Mouse (Mus musculus) midbrain, embryonic 11.5 days (tissue): ENCODE results near the gene Arhgap44. TPM values are rescaled to one million over a fixed set of nuclear protein-coding genes. Genes with fewer than 3 reads are reported as not detected.

Experiments used
- ATAC-seq: fragments of 200-750 bp; cut with Nextera tagmentation; 2 replicates; pipeline ENCODE4 v1.8.0; 2017; ENCODE audit warnings: moderate TSS enrichment, moderate library complexity; ENCODE audit not compliant: low FRiP score
- DNase-seq: peaks from one replicate; pipeline ENCODE4 v3.0.0; 2015; ENCODE audit warnings: low spot score; ENCODE audit errors: missing footprints
- H3K27ac ChIP-seq: fragments of 300-500 bp; sonication (generic); 2 replicates; pipeline ENCODE4 v1.5.1; 2014; ENCODE audit warnings: low read depth, low read length
- H3K27me3 ChIP-seq: fragments of 300-500 bp; sonication (generic); 2 replicates; pipeline ENCODE4 v1.6.1; 2014; ENCODE audit warnings: mild to moderate bottlenecking, low read length, moderate library complexity, mixed read lengths; ENCODE audit not compliant: control insufficient read depth, insufficient read depth
- H3K36me3 ChIP-seq: fragments of 300-500 bp; sonication (generic); 2 replicates; pipeline ENCODE4 v1.6.1; 2014; ENCODE audit warnings: mild to moderate bottlenecking, low read length, moderate library complexity, mixed read lengths; ENCODE audit not compliant: control insufficient read depth, insufficient read depth
- H3K4me1 ChIP-seq: fragments of 300-500 bp; sonication (generic); 2 replicates; pipeline ENCODE4 v1.6.1; 2014; ENCODE audit warnings: low read length; ENCODE audit not compliant: control insufficient read depth, insufficient read depth
- H3K4me2 ChIP-seq: fragments of 300-500 bp; sonication (generic); 2 replicates; pipeline ENCODE4 v1.6.1; 2014; ENCODE audit warnings: mild to moderate bottlenecking, moderate library complexity
- H3K4me3 ChIP-seq: fragments of 300-500 bp; sonication (generic); 2 replicates; pipeline ENCODE4 v1.5.1; 2014; ENCODE audit warnings: low read depth, low read length
- H3K9ac ChIP-seq: fragments of 300-500 bp; sonication (generic); 2 replicates; pipeline ENCODE4 v1.6.1; 2014; ENCODE audit warnings: low read length
- H3K9me3 ChIP-seq: fragments of 300-500 bp; sonication (generic); 2 replicates; pipeline ENCODE4 v1.6.1; 2016; ENCODE audit warnings: low read length; ENCODE audit not compliant: control insufficient read depth
- WGBS: fragments of 180-500 bp; shearing (Covaris S2); extraction: QIAGEN DNeasy Blood & Tissue Kit; methylation state at CpG from one replicate; pipeline ENCODE4 v1.1.7; 2014; 5-methylcytosine and 5-hydroxymethylcytosine counted together
- polyA plus RNA-seq: library from polyadenylated mRNA; unstranded; fragments of >200 nt; fragmentation: Nextera tagmentation; extraction: Ambion mirVana; gene quantifications from 2 replicates; pipeline ENCODE4 v1.2.1, GENCODE M21; 2014

Arhgap44 gene
- polyA plus RNA-seq, 1 experiment from 2014 or later: 4.9 TPM

DNA sequence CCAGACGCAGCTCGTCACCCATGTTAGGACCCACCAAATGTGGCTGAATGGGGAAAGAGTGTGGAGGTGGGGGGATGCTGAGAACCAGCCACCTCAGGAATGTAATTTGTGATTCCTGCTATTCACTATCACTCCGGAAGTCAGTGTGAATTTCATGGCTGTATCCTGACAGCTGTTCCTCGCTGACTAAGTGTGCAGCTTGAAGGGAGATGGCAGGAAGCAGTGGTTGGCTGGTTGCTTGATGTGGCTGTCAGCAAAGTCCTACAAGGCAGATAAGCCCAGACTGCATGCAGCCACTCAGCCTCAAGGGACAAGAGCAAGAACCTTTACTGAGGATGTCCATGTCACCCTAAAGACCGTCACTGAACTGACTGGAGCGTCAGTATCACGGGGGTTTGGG lies 107.2 kb downstream of the Arhgap44 start:
- Histone ChIP-seq H3K27me3 (no peaks in the 10 kb centered on the region), H3K36me3 (no peaks in the 10 kb centered on the region), H3K9me3 (no peaks in the 10 kb centered on the region), H3K4me1 (peaks cover 9% of the 10 kb centered on the region; the same call in 1 of the 2 replicates), H3K4me3 (no peak overlapping the region), H3K9ac (no peak overlapping the region), H3K27ac (no peak overlapping the region), H3K4me2 (no peak overlapping the region)
- WGBS: 71% methylated on average over 7 of the region's 7 CpGs
- DNase-seq: no peak
- no peak for ATAC-seq

DNA sequence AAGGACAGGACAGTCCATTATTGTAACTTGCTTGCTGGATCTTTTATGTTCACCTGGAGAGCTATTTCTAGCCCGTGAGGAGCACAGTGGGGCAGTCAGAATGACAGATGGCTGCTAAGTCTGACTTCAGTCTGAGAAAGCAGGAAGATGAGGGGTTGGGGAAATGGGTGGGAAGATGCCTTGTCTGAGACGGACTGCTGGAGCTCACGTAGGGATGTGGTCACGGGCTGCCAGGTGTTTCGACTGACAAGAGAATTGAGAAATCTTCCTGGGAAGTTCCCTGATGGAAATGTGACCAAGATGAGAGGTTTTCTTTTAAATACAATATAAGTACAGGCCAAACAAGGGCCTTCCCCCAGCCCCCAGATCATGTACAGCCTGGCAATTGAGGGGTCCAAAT lies 108.5 kb downstream of the Arhgap44 start:
- DNase-seq: no peak
- Histone ChIP-seq H3K4me3 (no peak overlapping the region), H3K27ac (no peak overlapping the region), H3K4me1 (peaks cover 5% of the 10 kb centered on the region; the same call in 1 of the 2 replicates), H3K9ac (no peak overlapping the region), H3K27me3 (no peaks in the 10 kb centered on the region), H3K36me3 (no peaks in the 10 kb centered on the region), H3K4me2 (no peak overlapping the region), H3K9me3 (no peaks in the 10 kb centered on the region)
- 77% methylated on average over 5 of the region's 5 CpGs for WGBS
- ATAC-seq: no peak

DNA sequence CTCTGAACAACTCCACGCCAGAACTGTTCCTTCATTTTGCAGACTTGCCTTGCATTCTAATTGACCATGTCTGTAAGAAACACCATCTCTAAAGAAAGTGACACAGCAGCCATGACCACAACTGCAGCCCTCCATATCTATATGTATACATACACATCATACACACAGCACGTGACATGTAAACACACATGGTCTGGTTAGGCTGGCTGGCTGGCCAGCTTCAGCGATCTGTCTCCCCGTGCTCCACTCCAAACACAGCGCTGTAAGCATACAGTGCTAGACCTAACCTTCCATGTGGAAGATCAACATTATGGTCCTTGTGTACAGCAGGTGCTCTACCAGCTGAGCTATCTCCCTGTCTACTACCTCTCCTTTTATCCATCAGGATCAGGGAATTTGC lies 111.9 kb downstream of the Arhgap44 start:
- H3K4me1 ChIP-seq: no peaks in the 10 kb centered on the region
- H3K9me3 ChIP-seq: no peaks in the 10 kb centered on the region
- H3K4me2 ChIP-seq: no peak overlapping the region
- H3K27me3 ChIP-seq: no peaks in the 10 kb centered on the region
- H3K27ac ChIP-seq: no peak overlapping the region
- WGBS: 92% methylated on average over 5 of the region's 5 CpGs
- DNase-seq (no peak), ATAC-seq (no peak)
- H3K9ac ChIP-seq: no peak overlapping the region
- H3K4me3 ChIP-seq: no peak overlapping the region
- H3K36me3 ChIP-seq: no peaks in the 10 kb centered on the region

DNA sequence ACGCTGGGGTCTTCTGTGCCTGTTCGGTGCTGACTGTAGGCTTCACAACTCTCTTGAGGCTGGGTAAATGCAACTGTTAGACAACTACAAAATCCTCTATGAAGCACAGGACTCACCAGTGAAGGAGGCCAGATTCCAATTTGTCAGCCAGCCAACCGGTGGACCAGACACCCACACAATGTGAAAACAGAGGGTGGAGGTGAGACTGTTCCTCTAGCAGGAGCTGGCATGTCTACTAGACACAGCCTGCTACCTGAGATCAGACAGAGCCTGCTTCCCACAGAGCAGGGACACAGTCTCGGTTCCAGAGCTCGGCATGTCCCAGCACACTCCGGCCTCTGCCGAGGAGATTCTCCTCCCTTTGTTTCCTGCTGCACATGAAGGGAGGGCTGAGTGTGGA lies 113.7 kb downstream of the Arhgap44 start:
- DNase-seq: no peak
- H3K4me2 ChIP-seq: no peak overlapping the region
- ATAC-seq: no peak
- no peak overlapping the region for H3K27ac ChIP-seq
- whole genome bisulfite sequencing: 87% methylated on average over 7 of the region's 7 CpGs
- H3K9ac ChIP-seq: no peak overlapping the region
- H3K4me1 ChIP-seq: no peaks in the 10 kb centered on the region
- H3K4me3 ChIP-seq: no peak overlapping the region
- no peaks in the 10 kb centered on the region for H3K9me3 ChIP-seq
- no peaks in the 10 kb centered on the region for H3K36me3 ChIP-seq
- no peaks in the 10 kb centered on the region for H3K27me3 ChIP-seq

DNA sequence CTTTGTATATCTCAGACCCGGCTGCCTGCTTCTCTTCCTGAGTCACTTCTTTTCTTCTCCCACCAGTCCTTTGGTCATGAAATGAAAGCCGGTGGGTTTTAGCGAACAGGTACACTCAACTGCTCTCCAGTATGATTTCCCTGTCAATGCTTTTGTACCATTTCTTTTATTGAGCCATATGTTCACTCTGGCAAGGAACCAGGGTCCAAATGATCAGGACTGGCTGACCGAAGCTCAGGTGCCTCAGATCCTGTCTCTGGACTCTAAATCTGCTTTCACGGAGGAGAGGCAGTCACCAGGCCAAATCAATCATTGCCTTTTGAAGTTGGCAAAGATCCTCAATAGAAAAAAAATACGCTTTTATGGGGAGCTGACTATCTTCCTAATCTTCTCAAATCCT lies 122.2 kb downstream of the Arhgap44 start:
- Histone ChIP-seq H3K9ac (no peak overlapping the region), H3K4me2 (no peak overlapping the region), H3K4me1 (0 out of 2 replicates have a peak, but pooled peaks cover 8% of the 10 kb centered on the region), H3K27me3 (no peaks in the 10 kb centered on the region), H3K9me3 (no peaks in the 10 kb centered on the region), H3K36me3 (no peaks in the 10 kb centered on the region), H3K27ac (no peak overlapping the region), H3K4me3 (no peak overlapping the region)
- WGBS: 71% methylated on average over 6 of the region's 6 CpGs
- ATAC-seq: no peak
- DNase-seq: no peak

DNA sequence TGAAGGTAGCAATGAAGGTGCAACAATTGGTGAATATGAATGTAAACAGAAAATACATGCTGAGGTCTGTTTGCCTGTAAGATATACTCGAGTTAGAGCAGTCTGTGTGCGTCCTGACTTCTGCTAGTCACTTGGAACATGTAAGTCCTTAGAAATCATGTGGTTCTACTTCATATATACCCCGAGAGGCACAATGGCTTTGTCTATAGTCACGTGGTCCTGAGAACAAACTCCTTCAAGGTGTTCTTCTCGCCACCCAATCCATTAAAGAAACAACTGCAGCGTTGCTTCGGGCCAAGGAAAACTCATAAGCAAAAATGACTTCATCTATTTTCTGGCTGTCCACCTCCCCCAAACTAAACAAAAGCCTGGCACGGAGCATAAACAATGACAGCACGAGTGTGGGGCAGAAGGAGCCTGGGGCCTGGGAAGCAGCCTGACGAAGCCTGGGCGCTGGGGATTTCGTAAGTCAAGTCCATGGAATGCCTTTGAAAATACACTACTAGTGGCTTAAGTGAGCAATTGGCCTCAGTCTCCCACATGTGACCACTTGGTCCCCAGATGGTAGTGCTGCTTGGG lies 123.2 kb downstream of the Arhgap44 start:
- ATAC-seq (no peak), DNase-seq (no peak)
- H3K9me3 ChIP-seq: no peaks in the 10 kb centered on the region
- H3K27me3 ChIP-seq: no peaks in the 10 kb centered on the region
- no peak overlapping the region for H3K27ac ChIP-seq
- H3K4me2 ChIP-seq: no peak overlapping the region
- H3K9ac ChIP-seq: 0 out of 2 replicates have a peak overlapping the region, but pooled peaks have one; percentile 24
- 63% methylated on average over 12 of the region's 12 CpGs for WGBS
- no peak overlapping the region for H3K4me3 ChIP-seq
- 0 out of 2 replicates have a peak, but pooled peaks cover 8% of the 10 kb centered on the region for H3K4me1 ChIP-seq
- H3K36me3 ChIP-seq: no peaks in the 10 kb centered on the region

DNA sequence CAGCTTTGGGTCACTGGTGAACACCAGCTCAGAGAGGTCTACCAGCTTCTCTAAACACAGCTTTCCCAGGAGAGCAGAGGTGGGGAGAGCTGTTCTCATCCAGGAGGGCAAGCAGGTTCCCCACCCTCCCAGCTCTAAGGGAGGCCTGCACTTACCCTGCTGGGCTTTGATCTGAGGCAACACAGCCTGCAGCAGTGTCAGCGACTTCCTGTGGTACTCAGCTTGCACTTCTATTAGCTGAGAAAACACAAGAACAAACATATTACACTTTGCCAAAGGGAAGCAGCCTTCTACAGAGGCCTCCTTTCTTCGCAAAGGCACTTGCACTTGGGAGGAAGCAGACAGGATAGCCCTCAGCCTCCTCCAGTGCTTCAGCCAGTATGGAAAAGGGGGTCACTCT lies 123.8 kb downstream of the Arhgap44 start:
- Histone ChIP-seq H3K27ac (no peak overlapping the region), H3K4me2 (no peak overlapping the region), H3K4me1 (0 out of 2 replicates have a peak, but pooled peaks cover 8% of the 10 kb centered on the region), H3K9ac (no peak overlapping the region), H3K27me3 (no peaks in the 10 kb centered on the region), H3K9me3 (no peaks in the 10 kb centered on the region), H3K36me3 (no peaks in the 10 kb centered on the region), H3K4me3 (no peak overlapping the region)
- no peak for DNase-seq
- ATAC-seq: no peak
- WGBS: 65% methylated on average over 2 of the region's 2 CpGs

DNA sequence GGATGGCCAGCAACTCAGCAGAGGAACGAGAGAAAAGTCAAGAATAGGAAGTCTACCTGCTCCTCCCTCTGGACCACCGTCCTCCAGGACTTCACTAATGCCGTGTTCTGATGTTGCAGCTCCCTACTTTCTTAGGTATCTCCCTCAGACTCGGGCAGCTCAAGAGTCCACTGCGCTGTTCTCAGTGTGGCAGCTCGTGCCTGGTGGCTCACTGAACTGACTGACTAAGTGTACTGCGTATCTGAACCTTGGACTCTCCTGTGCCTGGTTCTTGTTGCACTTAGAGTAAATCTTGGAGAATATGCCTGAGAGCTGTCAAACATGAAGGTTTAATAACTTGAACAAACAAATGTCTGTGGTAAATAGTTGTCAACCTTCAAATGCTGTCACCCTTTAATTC lies 130.5 kb downstream of the Arhgap44 start:
- WGBS: 93% methylated on average over 7 of the region's 7 CpGs

DNA sequence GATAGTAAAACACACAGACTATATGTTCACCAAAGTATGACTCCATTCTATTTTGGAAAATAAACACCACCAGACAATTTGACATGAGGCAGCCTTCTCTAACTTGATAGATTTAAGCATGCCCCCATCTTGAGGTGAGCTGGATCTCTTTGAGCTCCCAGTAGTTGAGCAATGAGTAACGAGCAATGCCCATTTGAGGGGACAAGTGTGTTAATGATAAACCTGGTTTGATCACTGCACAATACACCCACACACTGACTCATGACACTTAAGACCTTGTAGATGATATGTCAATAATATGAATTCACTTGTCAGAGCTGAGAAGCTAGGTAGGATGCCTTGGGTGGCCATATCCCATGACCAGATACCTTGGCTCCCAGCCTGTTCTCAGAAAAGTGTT lies 132.6 kb downstream of the Arhgap44 start:
- H3K4me1 ChIP-seq: no peaks in the 10 kb centered on the region
- ATAC-seq: no peak
- H3K27ac ChIP-seq: no peak overlapping the region
- no peak overlapping the region for H3K4me2 ChIP-seq
- H3K9me3 ChIP-seq: no peaks in the 10 kb centered on the region
- no peak overlapping the region for H3K9ac ChIP-seq
- H3K27me3 ChIP-seq: no peaks in the 10 kb centered on the region
- WGBS: 94% methylated on average over 1 of the region's 1 CpGs
- no peak overlapping the region for H3K4me3 ChIP-seq
- no peak for DNase-seq
- H3K36me3 ChIP-seq: no peaks in the 10 kb centered on the region

More for the DNA sequence above, 130.5 kb downstream of the Arhgap44 start:
- Histone ChIP-seq H3K4me1 (no peaks in the 10 kb centered on the region), H3K4me2 (no peak overlapping the region), H3K27ac (no peak overlapping the region), H3K9ac (no peak overlapping the region), H3K27me3 (no peaks in the 10 kb centered on the region), H3K36me3 (no peaks in the 10 kb centered on the region), H3K4me3 (no peak overlapping the region), H3K9me3 (no peaks in the 10 kb centered on the region)
- DNase-seq (no peak), ATAC-seq (no peak)
